Comparison of ENCODE assay signal across 9 mouse cellular contexts in the genomic region with DNA sequence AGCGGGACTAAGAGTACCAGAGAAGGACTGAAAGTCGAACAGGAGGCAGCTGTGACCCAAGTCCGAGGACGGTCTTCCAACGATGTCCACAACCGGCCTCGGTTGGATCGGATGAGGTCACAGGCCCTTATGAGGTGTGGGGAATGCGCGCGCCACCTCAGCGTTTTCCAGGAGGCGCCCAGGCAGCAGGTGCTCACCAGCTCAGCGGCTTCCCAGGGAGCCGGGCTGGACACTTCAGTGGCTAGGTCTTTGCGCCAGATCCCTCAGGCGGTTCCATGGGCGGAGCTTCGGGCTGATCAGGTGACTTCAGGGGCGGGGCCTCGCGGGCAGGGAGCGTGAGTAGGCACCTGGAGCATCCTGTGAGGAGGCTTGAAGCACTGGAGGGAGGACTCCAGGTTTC. TPM values are rescaled to one million over a fixed set of nuclear protein-coding genes. Genes with fewer than 3 reads are reported as not detected.
DNase-seq lines count a peak whose midpoint lies in the region; ATAC-seq lines count a peak whose summit lies in the region.
"Had no signal": no experiment of that assay in that cellular context is flagged by ENCODE, and none has a peak within 500 bp of the region (broad histone marks: within the 10 kb centered on the region; RNA-seq: fewer than 3 reads in every experiment).

Gene Gm11639, plus strand, starts transcription at position 160 of the 400 bp plus-strand sequence.

- H3K9ac ChIP-seq in heart, embryonic 12.5 days: no peak within 1 kb of the TSS
- no peak within 1 kb of the TSS for H3K9ac ChIP-seq in embryonic facial prominence, embryonic 11.5 days (replicated peaks; ENCODE audit: low read length)
- H3K9ac ChIP-seq in intestine, embryonic 14.5 days (ENCODE audit: low read length): no peak within 1 kb of the TSS

- no peak within 1 kb of the TSS for H3K27ac ChIP-seq in heart, embryonic 12.5 days (ENCODE audit: poor library complexity, severe bottlenecking)
- H3K27ac ChIP-seq in embryonic facial prominence, embryonic 11.5 days (replicated peaks; ENCODE audit: low read depth, low read length): no peak within 1 kb of the TSS
- H3K27ac ChIP-seq in intestine, embryonic 14.5 days (ENCODE audit: low read depth): no peak within 1 kb of the TSS

- no peaks in the 10 kb centered on the region for H3K9me3 ChIP-seq in heart, embryonic 12.5 days (replicated peaks)
- no peaks in the 10 kb centered on the region for H3K9me3 ChIP-seq in embryonic facial prominence, embryonic 11.5 days (replicated peaks; ENCODE audit: control insufficient read depth, low read length)
- H3K9me3 ChIP-seq in intestine, embryonic 14.5 days (ENCODE audit: control insufficient read depth, low read length): no peaks in the 10 kb centered on the region

- no peak for DNase-seq in heart, postnatal 25 days (ENCODE audit: low spot score)
- peak; percentile 13 for DNase-seq in embryonic facial prominence, embryonic 11.5 days (ENCODE audit: low spot score)
- no peak for DNase-seq in intestine, embryonic 14.5 days (ENCODE audit: low spot score)
- peak; percentile 53 for DNase-seq in lung, postnatal 14 days
- DNase-seq in left cerebral cortex, postnatal 36 days (ENCODE audit: low spot score in 2 of 2): no peak
- no peak for DNase-seq in layer of hippocampus, adult 11-12 months (ENCODE audit: low spot score)
- no peak for DNase-seq in left cerebral cortex, adult 18-20 months (ENCODE audit: low spot score in 2 of 2)

- peak within 1 kb of the TSS; percentile 54 for H3K4me2 ChIP-seq in heart, embryonic 12.5 days
- peak within 1 kb of the TSS; percentile 34 for H3K4me2 ChIP-seq in embryonic facial prominence, embryonic 11.5 days (ENCODE audit: low read depth, low read length)
- H3K4me2 ChIP-seq in intestine, embryonic 14.5 days (ENCODE audit: low read length): peak within 1 kb of the TSS; percentile 36

- 21% methylated on average over 23 of the region's 23 CpGs for WGBS in heart, embryonic 12.5 days
- 19% methylated on average over 23 of the region's 23 CpGs for WGBS in embryonic facial prominence, embryonic 11.5 days
- WGBS in intestine, embryonic 14.5 days: 16% methylated on average over 23 of the region's 23 CpGs

- peak within 1 kb of the TSS; percentile 12; the same call in 1 of the 2 replicates for H3K4me3 ChIP-seq in heart, embryonic 12.5 days
- H3K4me3 ChIP-seq in embryonic facial prominence, embryonic 11.5 days (ENCODE audit: low read depth, low read length): no peak within 1 kb of the TSS
- no peak within 1 kb of the TSS for H3K4me3 ChIP-seq in intestine, embryonic 14.5 days (ENCODE audit: low read depth, low read length)

- no peaks in the 10 kb centered on the region for H3K36me3 ChIP-seq in heart, embryonic 12.5 days
- no peaks in the 10 kb centered on the region for H3K36me3 ChIP-seq in embryonic facial prominence, embryonic 11.5 days (replicated peaks; ENCODE audit: control insufficient read depth, insufficient read depth, low read depth, low read length)
- no peaks in the 10 kb centered on the region for H3K36me3 ChIP-seq in intestine, embryonic 14.5 days (ENCODE audit: control insufficient read depth, insufficient read depth, low read length)

- ATAC-seq in heart, embryonic 12.5 days (ENCODE audit: insufficient number of reproducible peaks, low FRiP score): peak; percentile 73; the same call in 1 of the 2 replicates
- ATAC-seq in embryonic facial prominence, embryonic 11.5 days (replicated peaks; ENCODE audit: insufficient number of reproducible peaks, low FRiP score, low TSS enrichment, low read depth): no peak
- ATAC-seq in intestine, embryonic 14.5 days (replicated peaks; ENCODE audit: low FRiP score, low TSS enrichment, low read depth): peak; percentile 58; the same call in 1 of the 2 replicates

- intact Hi-C loops in heart, postnatal 25 days (cut with DNase I): no loop called here
- intact Hi-C loops in left cerebral cortex, postnatal 36 days (cut with DNase I): no loop called here

- no peaks in the 10 kb centered on the region for H3K27me3 ChIP-seq in heart, embryonic 12.5 days (replicated peaks)
- H3K27me3 ChIP-seq in embryonic facial prominence, embryonic 11.5 days (ENCODE audit: control insufficient read depth, insufficient read depth, low read length): no peaks in the 10 kb centered on the region
- H3K27me3 ChIP-seq in intestine, embryonic 14.5 days (replicated peaks; ENCODE audit: control insufficient read depth, insufficient read depth, low read length): no peaks in the 10 kb centered on the region
- H3K27me3 ChIP-seq: CH12.LX had no signal

- H3K4me1 ChIP-seq in heart, embryonic 12.5 days (replicated peaks): no peaks in the 10 kb centered on the region
- H3K4me1 ChIP-seq in embryonic facial prominence, embryonic 11.5 days (ENCODE audit: control insufficient read depth, insufficient read depth, low read length): peaks cover 2% of the 10 kb centered on the region; the same call in 1 of the 2 replicates
- H3K4me1 ChIP-seq in intestine, embryonic 14.5 days (replicated peaks; ENCODE audit: control insufficient read depth, insufficient read depth, low read length): no peaks in the 10 kb centered on the region

RNA-seq across cellular contexts. Expression of gene Gm11639, which starts in this region (rescaled TPM):
- polyA plus RNA-seq in heart, embryonic 12.5 days (2016; fragmentation: Nextera tagmentation; extraction: Ambion mirVana): 0.01 TPM in 1 of 2 replicates, not detected in the other
- under 1 TPM; 0.03 TPM for total RNA-seq in heart, postnatal 25 days (2021)
- not detected in 2 replicates for polyA plus RNA-seq in embryonic facial prominence, embryonic 11.5 days (2014; fragmentation: Nextera tagmentation; extraction: Ambion mirVana)
- polyA plus RNA-seq in intestine, embryonic 14.5 days (2014; fragmentation: Nextera tagmentation; extraction: Ambion mirVana): 0.03 and 0.35 TPM in 2 replicates
- total RNA-seq in left cerebral cortex, postnatal 36 days (2021): under 1 TPM; 0.49 to 0.91 TPM
- total RNA-seq in left cerebral cortex, adult 18-20 months (2021): 1 to 10 TPM in 1 of 2 experiments, under 1 TPM in 1; 0.49 to 1.2 TPM

Comparison
In these comparisons a context has a peak if more than half of its experiments do, and no peak if none do; other contexts are left out.
1. Peak in ATAC-seq, H3K4me3 ChIP-seq and H3K4me2 ChIP-seq in heart, embryonic 12.5 days; RNA of the gene not detected or under 1 TPM.
2. Peak in DNase-seq and H3K4me2 ChIP-seq in embryonic facial prominence, embryonic 11.5 days; RNA of the gene not detected or under 1 TPM.
3. Peak in ATAC-seq and H3K4me2 ChIP-seq in intestine, embryonic 14.5 days; RNA of the gene not detected or under 1 TPM.